Mouse (Mus musculus) inflammation-experienced regulatory T-cells, adult 16 weeks (primary cell): ENCODE data around the gene Gfpt2. TPM values are rescaled to one million over a fixed set of nuclear protein-coding genes. Genes with fewer than 3 reads are reported as not detected.

Experiments
- polyA plus RNA-seq: library from polyadenylated mRNA; unstranded; fragments of 100-300 nt; shearing (Covaris generic); gene quantifications from one replicate; pipeline ENCODE4 v1.2.1, GENCODE M21; 2017

Gfpt2 gene
- polyA plus RNA-seq = 3.1 TPM

GRCm38 (mm10) chr11:49793619-49794341 is at the start of gene Gfpt2:
Gfpt2 (plus strand) TSS chr11:49794178.

GRCm38 (mm10) chr11:49846401-49847070 is 52.6 kb downstream of the Gfpt2 start, which contains the start of gene Mapk9:
Mapk9 (plus strand) TSS chr11:49846751.

Other genes with a start within 250 kb of the Gfpt2 start
- not detected for gene Olfr1380, start 237.3 kb upstream of the Gfpt2 start, polyA plus RNA-seq
- gene Flt4, start 184.9 kb upstream of the Gfpt2 start, polyA plus RNA-seq = not detected
- gene Scgb3a1, start 130.6 kb upstream of the Gfpt2 start, polyA plus RNA-seq = not detected
- 14.4 TPM for gene Cnot6, start 81.5 kb upstream of the Gfpt2 start, polyA plus RNA-seq
- gene Mapk9, start 52.6 kb downstream of the Gfpt2 start, polyA plus RNA-seq = 32.8 TPM
- 0.39 TPM for gene Rasgef1c, start 107.7 kb downstream of the Gfpt2 start, polyA plus RNA-seq
- gene Rnf130, start 231.2 kb downstream of the Gfpt2 start, polyA plus RNA-seq = 4.7 TPM